ENCODE assay signal across 15 mouse cellular contexts in the genomic region with DNA sequence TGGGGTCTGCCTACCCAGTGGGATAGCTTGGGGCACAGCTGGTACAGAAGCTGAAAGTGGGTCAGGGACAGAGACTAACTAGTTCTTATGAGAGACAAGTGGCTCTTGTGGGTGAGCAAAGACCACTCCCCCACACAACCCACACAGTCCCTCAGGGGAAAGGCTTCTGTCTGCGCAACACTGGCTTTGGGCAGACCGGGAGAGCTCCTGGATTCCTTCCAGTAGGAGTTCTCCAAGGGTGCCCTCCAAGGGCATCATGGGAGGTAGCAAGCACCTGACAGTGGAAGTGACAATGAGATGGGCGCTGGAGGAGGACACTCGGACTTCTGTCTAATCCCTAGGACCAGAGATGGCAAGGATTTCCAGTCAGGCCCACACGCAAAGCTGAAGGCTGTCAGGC.
"Had no signal": no experiment of that assay in that cellular context is flagged by ENCODE, and none has a peak within 500 bp of the region (broad histone marks: within the 10 kb centered on the region; RNA-seq: fewer than 3 reads in every experiment).

No protein-coding gene starts in this region.

- DNase-seq: kidney, adult 18-20 months; layer of hippocampus, adult 9-11 months; lung, adult 2 months; lung, postnatal 4 days; midbrain, embryonic 14.5 days; thymus, adult 2 months had no signal

- H3K4me1 ChIP-seq: limb, embryonic 10.5 days; liver, embryonic 15.5 days; stomach, embryonic 15.5 days had no signal

- H3K36me3 ChIP-seq: kidney, embryonic 15.5 days; limb, embryonic 10.5 days; liver, embryonic 15.5 days; midbrain, embryonic 10.5 days; neural tube, embryonic 15.5 days; stomach, embryonic 15.5 days had no signal

- H3K9me3 ChIP-seq: kidney, embryonic 15.5 days; limb, embryonic 10.5 days; liver, embryonic 15.5 days; midbrain, embryonic 10.5 days; neural tube, embryonic 15.5 days; stomach, embryonic 15.5 days had no signal

- H3K27ac ChIP-seq: limb, embryonic 10.5 days; liver, embryonic 15.5 days; midbrain, embryonic 10.5 days; neural tube, embryonic 15.5 days; stomach, embryonic 15.5 days had no signal

- H3K27me3 ChIP-seq: kidney, embryonic 15.5 days; liver, embryonic 15.5 days; neural tube, embryonic 15.5 days; stomach, embryonic 15.5 days had no signal

- H3K9ac ChIP-seq: kidney, embryonic 15.5 days; liver, embryonic 15.5 days; neural tube, embryonic 15.5 days; stomach, embryonic 15.5 days had no signal

- H3K4me3 ChIP-seq: kidney, embryonic 15.5 days; limb, embryonic 10.5 days; liver, embryonic 15.5 days; midbrain, embryonic 10.5 days; myocyte; neural tube, embryonic 15.5 days; stomach, embryonic 15.5 days had no signal

- ATAC-seq: lung, postnatal 0 days had no signal

- H3K4me2 ChIP-seq: kidney, embryonic 15.5 days; liver, embryonic 11.5 days; liver, embryonic 15.5 days; neural tube, embryonic 15.5 days; stomach, embryonic 15.5 days had no signal
